ENCODE assay signal across 8 mouse cellular contexts in genomic region chr9:32695492-32696190, GRCm38 (mm10). TPM values are rescaled to one million over a fixed set of nuclear protein-coding genes. Genes with fewer than 3 reads are reported as not detected.
DNase-seq lines count a peak whose midpoint lies in the region; ATAC-seq lines count a peak whose summit lies in the region.

No protein-coding gene starts in this region.

- WGBS in heart, embryonic 14.5 days: under 1% methylated on average over 66 of the region's 67 CpGs
- under 1% methylated on average over 66 of the region's 67 CpGs for WGBS in liver, embryonic 12.5 days (ENCODE audit: insufficient replicate concordance)

- H3K4me2 ChIP-seq in heart, embryonic 14.5 days (ENCODE audit: low read length): peak overlapping the region; percentile 89
- peak overlapping the region; percentile 95 for H3K4me2 ChIP-seq in liver, embryonic 12.5 days

- H3K27ac ChIP-seq in heart, embryonic 14.5 days (replicated peaks in 1 of 2; ENCODE audit: control insufficient read depth in 1 of 2, insufficient read depth in 1 of 2, low read depth in 2 of 2, low read length in 2 of 2): peak overlapping the region; percentile 94 to 95
- H3K27ac ChIP-seq in liver, embryonic 12.5 days: peak overlapping the region; percentile 62; the same call in 1 of the 2 replicates

- peaks cover 4 to 16% of the 10 kb centered on the region in 2 experiments for H3K4me1 ChIP-seq in heart, embryonic 14.5 days (ENCODE audit: control insufficient read depth in 2 of 2, insufficient read depth in 2 of 2, low read length in 2 of 2)
- peaks cover 16% of the 10 kb centered on the region for H3K4me1 ChIP-seq in liver, embryonic 12.5 days

- no peaks in the 10 kb centered on the region for H3K9me3 ChIP-seq in heart, embryonic 14.5 days (ENCODE audit: control insufficient read depth, low read length)
- no peaks in the 10 kb centered on the region for H3K9me3 ChIP-seq in liver, embryonic 12.5 days (replicated peaks)

- H3K9ac ChIP-seq in heart, embryonic 14.5 days (ENCODE audit: low read length): peak overlapping the region; percentile 86
- H3K9ac ChIP-seq in liver, embryonic 12.5 days: peak overlapping the region; percentile 76

- no peaks in the 10 kb centered on the region for H3K36me3 ChIP-seq in heart, embryonic 14.5 days (ENCODE audit: control insufficient read depth, insufficient read depth, low read length)
- H3K36me3 ChIP-seq in liver, embryonic 12.5 days: no peaks in the 10 kb centered on the region
- H3K36me3 ChIP-seq in splenic B cell, adult 2 months (ENCODE audit: control insufficient read depth, insufficient read depth, low read length, poor library complexity, severe bottlenecking): peaks cover 8% of the 10 kb centered on the region; the same call in 1 of the 2 replicates

- peak overlapping the region; percentile 66 to 69 for H3K4me3 ChIP-seq in heart, embryonic 14.5 days (ENCODE audit: control insufficient read depth in 1 of 2, insufficient read depth in 1 of 2, low read depth in 1 of 2, low read length in 2 of 2)
- H3K4me3 ChIP-seq in liver, embryonic 12.5 days: peak overlapping the region; percentile 71

- peak; percentile 68 for ATAC-seq in CD4-positive, CD25-positive, alpha-beta regulatory T cell, adult 4 months
- ATAC-seq in heart, embryonic 14.5 days (ENCODE audit: insufficient number of reproducible peaks, insufficient read depth, low FRiP score, low read depth): peak; percentile 97
- peak; percentile 99 for ATAC-seq in liver, embryonic 12.5 days

- peak; percentile 71 for DNase-seq in c-Kit-negative CD71-positive TER-119-positive erythroid progenitor cells, embryonic 14.5 days (ENCODE audit: low read depth, low spot score)
- DNase-seq in fibroblast of lung, adult 2 months (ENCODE audit: low read depth): peak; percentile 79
- peak; percentile 98 for DNase-seq in kidney, postnatal 14 days
- DNase-seq in naive thymus-derived CD4-positive, alpha-beta T cell, adult 2 months (ENCODE audit: low read depth): peak; percentile 97
- peak; percentile 96 for DNase-seq in splenic B cell, adult 2 months (ENCODE audit: low read depth, low spot score)

- H3K27me3 ChIP-seq in heart, embryonic 14.5 days (ENCODE audit: control insufficient read depth, insufficient read depth, low read length): no peaks in the 10 kb centered on the region
- peaks cover 38% of the 10 kb centered on the region for H3K27me3 ChIP-seq in liver, embryonic 12.5 days (replicated peaks)
- H3K27me3 ChIP-seq in splenic B cell, adult 2 months (ENCODE audit: control insufficient read depth, insufficient read depth, low read length, poor library complexity, severe bottlenecking): no peaks in the 10 kb centered on the region

RNA-seq across cellular contexts. Expression of gene Ets1, which starts 59.6 kb away (rescaled TPM):
- polyA plus RNA-seq in CD4-positive, CD25-positive, alpha-beta regulatory T cell, adult 4 months (2017; shearing (Covaris generic)): 1,000 to 10,000 TPM in 1 of 2 experiments, 100 to 1,000 TPM in 1; 800 to 1,019 TPM
- polyA plus RNA-seq in heart, embryonic 14.5 days (2014; fragmentation: Nextera tagmentation; extraction: Ambion mirVana): 44.1 and 47.0 TPM in 2 replicates
- polyA plus RNA-seq in liver, embryonic 12.5 days (2016; fragmentation: Nextera tagmentation; extraction: Ambion mirVana): 24.2 and 25.4 TPM in 2 replicates

Comparison
In these comparisons a context has a peak if more than half of its experiments do, and no peak if none do; other contexts are left out.
1. Peak in every context shown above with its lines: DNase-seq, ATAC-seq, H3K4me3 ChIP-seq and H3K27ac ChIP-seq.
2. RNA of gene Ets1, which starts 59.6 kb away (polyA plus RNA-seq): 800 to 1,019 TPM in CD4-positive, CD25-positive, alpha-beta regulatory T cell, adult 4 months; 44.1 to 47.0 TPM in heart, embryonic 14.5 days and 24.2 to 25.4 TPM in liver, embryonic 12.5 days; every median in the first group is over 10 times any median in the second.